Mouse (Mus musculus) thymus, adult 2 months (tissue): Measurements from ENCODE around the gene Sept9. TPM values are rescaled to one million over a fixed set of nuclear protein-coding genes. Genes with fewer than 3 reads are reported as not detected.

ENCODE experiments used
- DNase-seq: peaks from one replicate; pipeline ENCODE4 v3.0.0; 2021
- H3K27ac ChIP-seq: fragments of 200-500 bp; 2 replicates; pipeline ENCODE4 v1.5.1; 2012; ENCODE audit warnings: low read length, control low read depth; ENCODE audit not compliant: control insufficient read depth, insufficient read depth
- H3K27me3 ChIP-seq: fragments of 200-500 bp; 2 replicates; pipeline ENCODE4 v1.6.1; 2012; ENCODE audit warnings: mild to moderate bottlenecking, low read length, moderate library complexity, mixed read lengths; ENCODE audit not compliant: control insufficient read depth, insufficient read depth
- H3K36me3 ChIP-seq: fragments of 200-500 bp; 2 replicates; pipeline ENCODE4 v1.6.1; 2012; ENCODE audit warnings: mild to moderate bottlenecking, low read length, moderate library complexity; ENCODE audit not compliant: control insufficient read depth, insufficient read depth
- H3K4me1 ChIP-seq: fragments of 200-500 bp; replicated peaks from 2 replicates; pipeline ENCODE4 v1.6.1; 2012; ENCODE audit warnings: low read length; ENCODE audit not compliant: control insufficient read depth, insufficient read depth
- H3K4me3 ChIP-seq: fragments of 200-500 bp; 2 replicates; pipeline ENCODE4 v1.5.1; 2012; ENCODE audit warnings: mild to moderate bottlenecking, low read length, control low read depth, moderate library complexity; ENCODE audit not compliant: control insufficient read depth, insufficient read depth
- CTCF ChIP-seq: fragments of 200-500 bp; IDR thresholded peaks from 2 replicates; pipeline ENCODE4 v1.5.1; 2012; ENCODE audit warnings: mild to moderate bottlenecking, control low read depth, low read length, moderate library complexity, borderline replicate concordance; ENCODE audit not compliant: control insufficient read depth, poor library complexity, insufficient read depth; ENCODE audit errors: extremely low read depth
- POLR2A ChIP-seq: fragments of 200-500 bp; IDR thresholded peaks from 2 replicates; pipeline ENCODE4 v1.6.1; 2012; ENCODE audit warnings: mild to moderate bottlenecking, low read length, control low read depth, moderate library complexity; ENCODE audit not compliant: control insufficient read depth, poor library complexity, insufficient read depth; ENCODE audit errors: extremely low read depth
- WGBS: fragments of 180-500 bp; shearing (Covaris S2); methylation state at CpG from one replicate; pipeline ENCODE4 v1.1.7; 2018; 5-methylcytosine and 5-hydroxymethylcytosine counted together
- polyA plus RNA-seq: library from polyadenylated mRNA; depleted of rRNA; stranded (reverse); fragments of >200 nt; gene quantifications from 2 replicates; pipeline ENCODE4 v1.2.3, GENCODE M21; 2012

The Sept9 gene
- polyA plus RNA-seq, 1 experiment, result 113 TPM

- Histone ChIP-seq H3K27me3 (peaks cover 9% of the 10 kb centered on the region), H3K27ac (no peak overlapping the region), H3K4me1 (peaks cover 5% of the 10 kb centered on the region; the same call in 1 of the 2 replicates), H3K36me3 (no peaks in the 10 kb centered on the region), H3K4me3 (no peak overlapping the region)
- WGBS, result 73% methylated on average over 4 of the region's 4 CpGs
- TF ChIP-seq POLR2A (no peak), CTCF (no peak)
- DNase-seq, result no peak
Observed at GRCm38 (mm10) chr11:117393715-117394114, 194.3 kb downstream of the Sept9 start.

GRCm38 (mm10) chr11:117394230-117395137 lies 195.0 kb downstream of the Sept9 start:
- Histone ChIP-seq H3K36me3 (no peaks in the 10 kb centered on the region), H3K4me1 (peaks cover 5% of the 10 kb centered on the region; the same call in 1 of the 2 replicates), H3K4me3 (no peak overlapping the region), H3K27me3 (peaks cover 9% of the 10 kb centered on the region), H3K27ac (no peak overlapping the region)
- 3% methylated on average over 34 of the region's 34 CpGs for WGBS
- DNase-seq, result no peak
- TF ChIP-seq POLR2A (no peak), CTCF (no peak)

GRCm38 (mm10) chr11:117395228-117395627 lies 195.8 kb downstream of the Sept9 start:
- no peaks in the 10 kb centered on the region for H3K36me3 ChIP-seq
- WGBS, result 4% methylated on average over 9 of the region's 9 CpGs
- no peak overlapping the region for H3K27ac ChIP-seq
- TF ChIP-seq POLR2A (no peak), CTCF (no peak)
- no peak for DNase-seq
- H3K4me3 ChIP-seq, result no peak overlapping the region
- peaks cover 5% of the 10 kb centered on the region; the same call in 1 of the 2 replicates for H3K4me1 ChIP-seq
- H3K27me3 ChIP-seq, result peaks cover 9% of the 10 kb centered on the region

GRCm38 (mm10) chr11:117396929-117397328 lies 197.5 kb downstream of the Sept9 start:
- DNase-seq, result no peak
- Histone ChIP-seq H3K4me3 (no peak overlapping the region), H3K36me3 (no peaks in the 10 kb centered on the region), H3K27me3 (peaks cover 9% of the 10 kb centered on the region), H3K27ac (no peak overlapping the region), H3K4me1 (peaks cover 5% of the 10 kb centered on the region; the same call in 1 of the 2 replicates)
- TF ChIP-seq CTCF (no peak), POLR2A (no peak)
- 18% methylated on average over 3 of the region's 3 CpGs for WGBS

- peaks cover 5% of the 10 kb centered on the region; the same call in 1 of the 2 replicates for H3K4me1 ChIP-seq
- no peak overlapping the region for H3K4me3 ChIP-seq
- no peak for TF ChIP-seq POLR2A
- TF ChIP-seq CTCF, result 0 out of 2 replicates have a peak, but pooled peaks have one; percentile 36
- H3K36me3 ChIP-seq, result no peaks in the 10 kb centered on the region
- 33% methylated on average over 3 of the region's 4 CpGs for WGBS
- DNase-seq, result peak; percentile 38
- H3K27ac ChIP-seq, result no peak overlapping the region
- peaks cover 9% of the 10 kb centered on the region for H3K27me3 ChIP-seq
Observed at GRCm38 (mm10) chr11:117397755-117398154, 198.3 kb downstream of the Sept9 start.

- no peak for DNase-seq
- Histone ChIP-seq H3K36me3 (no peaks in the 10 kb centered on the region), H3K4me3 (no peak overlapping the region), H3K4me1 (peaks cover 5% of the 10 kb centered on the region; the same call in 1 of the 2 replicates), H3K27ac (no peak overlapping the region), H3K27me3 (peaks cover 9% of the 10 kb centered on the region)
- TF ChIP-seq POLR2A (no peak), CTCF (no peak)
- 54% methylated on average over 7 of the region's 7 CpGs for WGBS
Observed at GRCm38 (mm10) chr11:117398191-117398590, 198.7 kb downstream of the Sept9 start.
